Mouse (Mus musculus): ENCODE data around the gene Slc51b.

- no peak for TF ChIP-seq POLR2A (IDR thresholded peaks at IDR 0.05; ENCODE audit: extremely low read depth, insufficient read depth, low read length)
- no peak for TF ChIP-seq CTCF (IDR thresholded peaks at IDR 0.05; ENCODE audit: low read depth, low read length)
Observed at GRCm38 (mm10) chr9:65424393-65424792, 1.6 kb upstream of the Slc51b start.

Data from liver, adult 2 months (tissue).